Mouse (Mus musculus) midbrain, embryonic 14.5 days (tissue): ENCODE data around the gene Fam163a. TPM values are rescaled to one million over a fixed set of nuclear protein-coding genes. Genes with fewer than 3 reads are reported as not detected.

Experiments
- ATAC-seq: fragments of 200-750 bp; cut with Nextera tagmentation; 2 replicates; pipeline ENCODE4 v1.8.0; 2017; ENCODE audit warnings: moderate number of reproducible peaks, moderate library complexity; ENCODE audit not compliant: low FRiP score, low TSS enrichment
- DNase-seq: peaks from one replicate; pipeline ENCODE4 v3.0.0-alpha.2; 2015
- H3K27ac ChIP-seq: fragments of 300-500 bp; sonication (generic); replicated peaks from 2 replicates; pipeline ENCODE4 v1.5.1; 2014; ENCODE audit warnings: mild to moderate bottlenecking, low read depth, low read length, moderate library complexity
- H3K27me3 ChIP-seq: fragments of 300-500 bp; sonication (generic); 2 replicates; pipeline ENCODE4 v1.6.1; 2014; ENCODE audit warnings: low read length, control low read depth, mixed read lengths; ENCODE audit not compliant: control insufficient read depth, insufficient read depth
- H3K36me3 ChIP-seq: fragments of 300-500 bp; sonication (generic); 2 replicates; pipeline ENCODE4 v1.6.1; 2014; ENCODE audit warnings: low read length, control low read depth; ENCODE audit not compliant: control insufficient read depth, insufficient read depth
- H3K4me1 ChIP-seq: fragments of 300-500 bp; sonication (generic); 2 replicates; pipeline ENCODE4 v1.6.1; 2014; ENCODE audit warnings: mild to moderate bottlenecking, antibody characterized with exemption, low read length, control low read depth; ENCODE audit not compliant: control insufficient read depth, insufficient read depth
- H3K4me2 ChIP-seq: fragments of 300-500 bp; sonication (generic); 2 replicates; pipeline ENCODE4 v1.6.1; 2014; ENCODE audit warnings: mild to moderate bottlenecking, low read length, moderate library complexity
- H3K4me3 ChIP-seq: fragments of 300-500 bp; sonication (generic); replicated peaks from 2 replicates; pipeline ENCODE4 v1.5.1; 2014; ENCODE audit warnings: low read depth, low read length
- H3K9ac ChIP-seq: fragments of 300-500 bp; sonication (generic); replicated peaks from 2 replicates; pipeline ENCODE4 v1.6.1; 2014; ENCODE audit warnings: mild to moderate bottlenecking, low read length, moderate library complexity
- H3K9me3 ChIP-seq: fragments of 300-500 bp; sonication (generic); 2 replicates; pipeline ENCODE4 v1.6.1; 2016; ENCODE audit warnings: low read length, control low read depth, mixed read lengths; ENCODE audit not compliant: control insufficient read depth
- WGBS: fragments of 180-500 bp; shearing (Covaris S2); extraction: QIAGEN DNeasy Blood & Tissue Kit; methylation state at CpG from one replicate; pipeline ENCODE4 v1.1.7; 2014; 5-methylcytosine and 5-hydroxymethylcytosine counted together
- polyA plus RNA-seq: library from polyadenylated mRNA; unstranded; fragments of >200 nt; fragmentation: Nextera tagmentation; extraction: Ambion mirVana; gene quantifications from 2 replicates; pipeline ENCODE4 v1.2.1, GENCODE M21; 2014

Fam163a gene
- polyA plus RNA-seq, 1 experiment from 2014 or later: 7.4 TPM

- WGBS: 97% methylated on average over 4 of the region's 4 CpGs
- Histone ChIP-seq H3K9me3 (no peaks in the 10 kb centered on the region), H3K9ac (no peak overlapping the region), H3K36me3 (peaks cover 43% of the 10 kb centered on the region), H3K4me3 (no peak overlapping the region), H3K27me3 (no peaks in the 10 kb centered on the region), H3K4me1 (no peaks in the 10 kb centered on the region), H3K27ac (no peak overlapping the region), H3K4me2 (no peak overlapping the region)
- ATAC-seq (no peak), DNase-seq (no peak)
Measured at GRCm38 (mm10) chr1:156062193-156062592, 142.6 kb downstream of the Fam163a start.

- Histone ChIP-seq H3K27ac (no peak overlapping the region), H3K9me3 (no peaks in the 10 kb centered on the region), H3K4me2 (no peak overlapping the region), H3K27me3 (no peaks in the 10 kb centered on the region), H3K4me1 (no peaks in the 10 kb centered on the region), H3K9ac (no peak overlapping the region), H3K4me3 (no peak overlapping the region), H3K36me3 (peaks cover 27% of the 10 kb centered on the region)
- WGBS: 89% methylated on average over 2 of the region's 2 CpGs
- no peak for ATAC-seq
- no peak for DNase-seq
Measured at GRCm38 (mm10) chr1:156058207-156058606, 146.6 kb downstream of the Fam163a start.

GRCm38 (mm10) chr1:156046688-156047087 is 158.1 kb downstream of the Fam163a start:
- no peak overlapping the region for H3K4me2 ChIP-seq
- no peak overlapping the region for H3K27ac ChIP-seq
- H3K4me3 ChIP-seq: no peak overlapping the region
- H3K27me3 ChIP-seq: no peaks in the 10 kb centered on the region
- peaks cover 9% of the 10 kb centered on the region for H3K4me1 ChIP-seq
- WGBS: 88% methylated on average over 3 of the region's 3 CpGs
- no peak overlapping the region for H3K9ac ChIP-seq
- ATAC-seq (no peak), DNase-seq (peak; percentile 4)
- H3K36me3 ChIP-seq: peaks cover 33% of the 10 kb centered on the region
- no peaks in the 10 kb centered on the region for H3K9me3 ChIP-seq

GRCm38 (mm10) chr1:156044211-156044611 is 160.6 kb downstream of the Fam163a start:
- no peak for ATAC-seq
- Histone ChIP-seq H3K27me3 (no peaks in the 10 kb centered on the region), H3K9me3 (no peaks in the 10 kb centered on the region), H3K36me3 (peaks cover 18% of the 10 kb centered on the region), H3K4me1 (peaks cover 13% of the 10 kb centered on the region), H3K4me3 (no peak overlapping the region), H3K9ac (no peak overlapping the region), H3K4me2 (no peak overlapping the region), H3K27ac (no peak overlapping the region)
- 95% methylated on average over 5 of the region's 5 CpGs for WGBS
- DNase-seq: no peak

GRCm38 (mm10) chr1:156043027-156043426 is 161.8 kb downstream of the Fam163a start:
- H3K4me2 ChIP-seq: peak overlapping the region; percentile 23; the same call in 1 of the 2 replicates
- no peak for ATAC-seq
- peaks cover 18% of the 10 kb centered on the region for H3K36me3 ChIP-seq
- no peaks in the 10 kb centered on the region for H3K9me3 ChIP-seq
- H3K9ac ChIP-seq: no peak overlapping the region
- no peaks in the 10 kb centered on the region for H3K27me3 ChIP-seq
- peaks cover 13% of the 10 kb centered on the region for H3K4me1 ChIP-seq
- H3K27ac ChIP-seq: no peak overlapping the region
- 16% methylated on average over 4 of the region's 4 CpGs for WGBS
- H3K4me3 ChIP-seq: no peak overlapping the region
- peak; percentile 85 for DNase-seq

- H3K9me3 ChIP-seq: no peaks in the 10 kb centered on the region
- ATAC-seq (no peak), DNase-seq (no peak)
- H3K4me3 ChIP-seq: no peak overlapping the region
- 91% methylated on average over 5 of the region's 5 CpGs for WGBS
- H3K9ac ChIP-seq: no peak overlapping the region
- H3K27ac ChIP-seq: no peak overlapping the region
- H3K27me3 ChIP-seq: no peaks in the 10 kb centered on the region
- H3K4me1 ChIP-seq: peaks cover 13% of the 10 kb centered on the region
- peaks cover 18% of the 10 kb centered on the region for H3K36me3 ChIP-seq
- peak overlapping the region; percentile 52 for H3K4me2 ChIP-seq
Measured at GRCm38 (mm10) chr1:156042481-156042880, 162.3 kb downstream of the Fam163a start.

GRCm38 (mm10) chr1:156041451-156042241 is 163.2 kb downstream of the Fam163a start:
- ATAC-seq (no peak), DNase-seq (no peak)
- Histone ChIP-seq H3K9ac (no peak overlapping the region), H3K4me2 (peak overlapping the region; percentile 52), H3K27me3 (no peaks in the 10 kb centered on the region), H3K4me1 (peaks cover 13% of the 10 kb centered on the region), H3K36me3 (peaks cover 18% of the 10 kb centered on the region), H3K9me3 (no peaks in the 10 kb centered on the region), H3K27ac (no peak overlapping the region), H3K4me3 (peak overlapping the region; percentile 61)
- 57% methylated on average over 7 of the region's 7 CpGs for WGBS

- no peak overlapping the region for H3K27ac ChIP-seq
- 1% methylated on average over 22 of the region's 22 CpGs for WGBS
- peak; percentile 95 for DNase-seq
Measured at GRCm38 (mm10) chr1:156040731-156041401, 164.0 kb downstream of the Fam163a start.

More at GRCm38 (mm10) chr1:156040731-156041401, 164.0 kb downstream of the Fam163a start:
- peaks cover 13% of the 10 kb centered on the region for H3K4me1 ChIP-seq
- peak overlapping the region; percentile 65 for H3K9ac ChIP-seq
- peak overlapping the region; percentile 61 for H3K4me3 ChIP-seq
- H3K9me3 ChIP-seq: no peaks in the 10 kb centered on the region
- ATAC-seq: peak; percentile 80
- H3K27me3 ChIP-seq: no peaks in the 10 kb centered on the region
- H3K4me2 ChIP-seq: peak overlapping the region; percentile 52
- peaks cover 18% of the 10 kb centered on the region for H3K36me3 ChIP-seq
